ENCODE assay signal across 7 mouse cellular contexts in genomic region chr11:4894848-4895816, GRCm38 (mm10). TPM values are rescaled to one million over a fixed set of nuclear protein-coding genes. Genes with fewer than 3 reads are reported as not detected.
DNase-seq lines count a peak whose midpoint lies in the region; ATAC-seq and TF ChIP-seq lines count a peak whose summit lies in the region.

Gene Thoc5, plus strand, starts transcription at chr11:4895320.

- DNase-seq in adrenal gland, postnatal 25 days: peak; percentile 78
- DNase-seq in heart, adult 18-20 months: peak; percentile 86 to 89
- peak; percentile 88 for DNase-seq in kidney, adult 2 months
- peak; percentile 61 to 80 for DNase-seq in spleen, adult 2 months (ENCODE audit: low read depth in 1 of 2, low spot score in 2 of 2)

- H3K4me2 ChIP-seq in embryonic facial prominence, embryonic 12.5 days (replicated peaks): peak within 1 kb of the TSS; percentile 72
- H3K4me2 ChIP-seq in limb, embryonic 12.5 days: peak within 1 kb of the TSS; percentile 83
- peak within 1 kb of the TSS; percentile 64 for H3K4me2 ChIP-seq in midbrain, embryonic 15.5 days

- WGBS in embryonic facial prominence, embryonic 12.5 days: 3% methylated on average over 52 of the region's 52 CpGs
- WGBS in kidney, adult 2 months: 2% methylated on average over 52 of the region's 52 CpGs
- 3% methylated on average over 52 of the region's 52 CpGs for WGBS in limb, embryonic 12.5 days
- WGBS in midbrain, embryonic 15.5 days: 3% methylated on average over 52 of the region's 52 CpGs
- 2% methylated on average over 52 of the region's 52 CpGs for WGBS in spleen, adult 2 months

- H3K4me3 ChIP-seq in embryonic facial prominence, embryonic 12.5 days: peak within 1 kb of the TSS; percentile 73
- peak within 1 kb of the TSS; percentile 88 for H3K4me3 ChIP-seq in kidney, adult 2 months (ENCODE audit: insufficient read depth, low read depth, low read length)
- H3K4me3 ChIP-seq in limb, embryonic 12.5 days (replicated peaks): peak within 1 kb of the TSS; percentile 88
- peak within 1 kb of the TSS; percentile 56 for H3K4me3 ChIP-seq in midbrain, embryonic 15.5 days
- H3K4me3 ChIP-seq in spleen, adult 2 months (ENCODE audit: extremely low read depth, insufficient read depth, insufficient read length): peak within 1 kb of the TSS; percentile 88

- ATAC-seq in embryonic facial prominence, embryonic 12.5 days (ENCODE audit: insufficient number of reproducible peaks, insufficient read depth, low FRiP score, low TSS enrichment): peak; percentile 88
- peak; percentile 87 for ATAC-seq in limb, embryonic 12.5 days (ENCODE audit: insufficient number of reproducible peaks, insufficient read depth, low FRiP score, low TSS enrichment, low read depth)
- peak; percentile 95 for ATAC-seq in midbrain, embryonic 15.5 days (replicated peaks)

- peaks cover 36% of the 10 kb centered on the region for H3K36me3 ChIP-seq in embryonic facial prominence, embryonic 12.5 days
- H3K36me3 ChIP-seq in kidney, adult 2 months (ENCODE audit: control insufficient read depth, insufficient read depth, low read length): no peaks in the 10 kb centered on the region; the same call in 1 of the 2 replicates
- H3K36me3 ChIP-seq in limb, embryonic 12.5 days: peaks cover 52% of the 10 kb centered on the region
- H3K36me3 ChIP-seq in midbrain, embryonic 15.5 days (replicated peaks): peaks cover 35% of the 10 kb centered on the region; the same call in 1 of the 2 replicates
- H3K36me3 ChIP-seq in spleen, adult 2 months (ENCODE audit: control insufficient read depth, insufficient read depth, low read length): peaks cover 2% of the 10 kb centered on the region; the same call in 1 of the 2 replicates

- peak within 1 kb of the TSS; percentile 75 for H3K9ac ChIP-seq in embryonic facial prominence, embryonic 12.5 days
- H3K9ac ChIP-seq in limb, embryonic 12.5 days (replicated peaks): peak within 1 kb of the TSS; percentile 84
- H3K9ac ChIP-seq in midbrain, embryonic 15.5 days: peak within 1 kb of the TSS; percentile 70

- peak; percentile 47 for TF ChIP-seq POLR2A in kidney, adult 2 months (IDR thresholded peaks at IDR 0.05; ENCODE audit: low read depth, low read length)
- TF ChIP-seq POLR2A in spleen, adult 2 months (IDR thresholded peaks at IDR 0.05; ENCODE audit: low read depth, low read length): peak; percentile 57

- peaks cover 4% of the 10 kb centered on the region for H3K4me1 ChIP-seq in embryonic facial prominence, embryonic 12.5 days
- no peaks in the 10 kb centered on the region; the same call in 1 of the 2 replicates for H3K4me1 ChIP-seq in kidney, adult 2 months (ENCODE audit: control insufficient read depth, insufficient read depth, low read length)
- peaks cover 4% of the 10 kb centered on the region; the same call in 1 of the 2 replicates for H3K4me1 ChIP-seq in limb, embryonic 12.5 days (replicated peaks)
- H3K4me1 ChIP-seq in midbrain, embryonic 15.5 days: peaks cover 11% of the 10 kb centered on the region
- H3K4me1 ChIP-seq in spleen, adult 2 months (ENCODE audit: control insufficient read depth, insufficient read depth, insufficient read length): peaks cover 3% of the 10 kb centered on the region; the same call in 1 of the 2 replicates

- TF ChIP-seq CTCF in kidney, adult 2 months (conservative IDR thresholded peaks at IDR 0.05; ENCODE audit: insufficient read depth, insufficient read length, low read depth, low read length): no peak
- TF ChIP-seq CTCF in spleen, adult 2 months (IDR thresholded peaks at IDR 0.05; ENCODE audit: extremely low read depth, insufficient read depth, insufficient read length, insufficient replicate concordance): no peak

- peak within 1 kb of the TSS; percentile 74 for H3K27ac ChIP-seq in embryonic facial prominence, embryonic 12.5 days
- H3K27ac ChIP-seq in kidney, adult 2 months (ENCODE audit: insufficient read depth, low read depth, low read length): peak within 1 kb of the TSS; percentile 85
- peak within 1 kb of the TSS; percentile 20; the same call in 1 of the 2 replicates for H3K27ac ChIP-seq in limb, embryonic 12.5 days
- peak within 1 kb of the TSS; percentile 81 for H3K27ac ChIP-seq in midbrain, embryonic 15.5 days
- peak within 1 kb of the TSS; percentile 71 for H3K27ac ChIP-seq in spleen, adult 2 months (ENCODE audit: insufficient read depth, low read length)

- H3K27me3 ChIP-seq in embryonic facial prominence, embryonic 12.5 days: no peaks in the 10 kb centered on the region
- H3K27me3 ChIP-seq in kidney, adult 2 months (replicated peaks; ENCODE audit: control insufficient read depth, insufficient read depth, low read length): no peaks in the 10 kb centered on the region
- no peaks in the 10 kb centered on the region for H3K27me3 ChIP-seq in limb, embryonic 12.5 days
- H3K27me3 ChIP-seq in midbrain, embryonic 15.5 days (replicated peaks): no peaks in the 10 kb centered on the region
- H3K27me3 ChIP-seq in spleen, adult 2 months (ENCODE audit: control insufficient read depth, insufficient read depth, low read length): no peaks in the 10 kb centered on the region

- no peaks in the 10 kb centered on the region for H3K9me3 ChIP-seq in embryonic facial prominence, embryonic 12.5 days
- no peaks in the 10 kb centered on the region for H3K9me3 ChIP-seq in limb, embryonic 12.5 days
- H3K9me3 ChIP-seq in midbrain, embryonic 15.5 days: no peaks in the 10 kb centered on the region

RNA-seq across cellular contexts. Expression of gene Thoc5, which starts in this region (rescaled TPM):
- total RNA-seq in adrenal gland, postnatal 25 days (2021): 33.3 and 36.7 TPM in 2 replicates
- polyA plus RNA-seq in embryonic facial prominence, embryonic 12.5 days (2016; fragmentation: Nextera tagmentation; extraction: Ambion mirVana): 42.3 and 44.1 TPM in 2 replicates
- 10 to 100 TPM; 17.1 to 17.3 TPM for total RNA-seq in heart, adult 18-20 months (2021)
- 16.6 and 17.7 TPM in 2 replicates for polyA plus RNA-seq in kidney, adult 2 months (2012; rRNA removed)
- polyA plus RNA-seq in limb, embryonic 12.5 days (2016; fragmentation: Nextera tagmentation; extraction: Ambion mirVana): 40.3 and 44.3 TPM in 2 replicates
- 58.2 and 59.7 TPM in 2 replicates for polyA plus RNA-seq in midbrain, embryonic 15.5 days (2015; fragmentation: Nextera tagmentation; extraction: Ambion mirVana)
- polyA plus RNA-seq in spleen, adult 2 months (2012; rRNA removed): 12.9 and 13.8 TPM in 2 replicates

Comparison
In these comparisons a context has a peak if more than half of its experiments do, and no peak if none do; other contexts are left out.
1. Peak in every context shown above with its lines: DNase-seq, ATAC-seq, H3K4me3 ChIP-seq and H3K27ac ChIP-seq.
2. H3K27ac ChIP-seq: peak in every context shown above with its lines; median percentile 85 in kidney, adult 2 months; 81 in midbrain, embryonic 15.5 days; 74 in embryonic facial prominence, embryonic 12.5 days; 71 in spleen, adult 2 months; 20 in limb, embryonic 12.5 days.